Mouse (Mus musculus) cerebellum, postnatal 4 days (tissue): Measurements from ENCODE around the gene Tpm3-rs7.
"Not testable (repeated sequence)": the region's sequence is repeated elsewhere in the genome, so short reads cannot be mapped to it uniquely, and the experiment has no call there.

Experiments used
- DNase-seq, 2 experiments: peaks; one replicate each; pipeline ENCODE4 v3.0.0; 2022; ENCODE audit warnings: low spot score in 2 of 2, mixed read lengths in 1 of 2

Tpm3-rs7 gene

GRCm38 (mm10) chr14:113314499-113314898, at the start of gene Tpm3-rs7:
Gene Tpm3-rs7, plus strand, starts transcription at chr14:113314608.
- DNase-seq, result not testable (repeated sequence)

- DNase-seq, result no peak
These were observed 2.6 kb downstream of the Tpm3-rs7 start for GRCm38 (mm10) chr14:113317023-113317422.

- DNase-seq, result no peak
These were observed 49.0 kb downstream of the Tpm3-rs7 start for GRCm38 (mm10) chr14:113363361-113363760.
